Mouse (Mus musculus) spleen, adult 2 months (tissue): ENCODE results near the gene Slc4a4. TPM values are rescaled to one million over a fixed set of nuclear protein-coding genes. Genes with fewer than 3 reads are reported as not detected.

Source experiments
- DNase-seq, 2 experiments: peaks; one replicate each; pipeline versions ENCODE4 v3.0.0 to v3.0.0-alpha.2; 2012 to 2021; ENCODE audit warnings: low spot score in 2 of 2, low read depth in 1 of 2
- H3K27ac ChIP-seq: fragments of 200-500 bp; 2 replicates; pipeline ENCODE4 v1.5.1; 2012; ENCODE audit warnings: low read length, inconsistent platforms; ENCODE audit not compliant: insufficient read depth
- H3K27me3 ChIP-seq: fragments of 200-500 bp; 2 replicates; pipeline ENCODE4 v1.6.1; 2012; ENCODE audit warnings: mild to moderate bottlenecking, moderate library complexity, low read length, inconsistent platforms; ENCODE audit not compliant: control insufficient read depth, insufficient read depth
- H3K36me3 ChIP-seq: fragments of 200-500 bp; 2 replicates; pipeline ENCODE4 v1.6.1; 2012; ENCODE audit warnings: mild to moderate bottlenecking, low read length, inconsistent platforms; ENCODE audit not compliant: control insufficient read depth, insufficient read depth
- H3K4me1 ChIP-seq: fragments of 200-500 bp; 2 replicates; pipeline ENCODE4 v1.6.1; 2011; ENCODE audit warnings: inconsistent platforms; ENCODE audit not compliant: control insufficient read depth, insufficient read depth, insufficient read length
- H3K4me3 ChIP-seq: fragments of 200-500 bp; 2 replicates; pipeline ENCODE4 v1.5.1; 2011; ENCODE audit warnings: mild to moderate bottlenecking, inconsistent platforms; ENCODE audit not compliant: insufficient read depth, insufficient read length; ENCODE audit errors: extremely low read depth
- CTCF ChIP-seq: fragments of 200-500 bp; IDR thresholded peaks from 2 replicates; pipeline ENCODE4 v1.5.1; 2011; ENCODE audit warnings: mild to moderate bottlenecking, inconsistent platforms; ENCODE audit not compliant: insufficient read depth, insufficient read length, insufficient replicate concordance; ENCODE audit errors: extremely low read depth
- POLR2A ChIP-seq: fragments of 200-500 bp; IDR thresholded peaks from 2 replicates; pipeline ENCODE4 v1.6.1; 2011; ENCODE audit warnings: low read depth, low read length, inconsistent platforms
- WGBS: fragments of 180-500 bp; shearing (Covaris S2); methylation state at CpG from one replicate; pipeline ENCODE4 v1.1.7; 2018; 5-methylcytosine and 5-hydroxymethylcytosine counted together
- polyA plus RNA-seq: library from polyadenylated mRNA; depleted of rRNA; stranded (reverse); fragments of >200 nt; gene quantifications from 2 replicates; pipeline ENCODE4 v1.2.3, GENCODE M21; 2012

Slc4a4 gene
- polyA plus RNA-seq, 1 experiment: 0.14 TPM

- 84% methylated on average over 7 of the region's 7 CpGs for WGBS
- no peaks in the 10 kb centered on the region for H3K36me3 ChIP-seq
Observed at GRCm38 (mm10) chr5:88941905-88942304, 55.3 kb downstream of the Slc4a4 start.

DNA sequence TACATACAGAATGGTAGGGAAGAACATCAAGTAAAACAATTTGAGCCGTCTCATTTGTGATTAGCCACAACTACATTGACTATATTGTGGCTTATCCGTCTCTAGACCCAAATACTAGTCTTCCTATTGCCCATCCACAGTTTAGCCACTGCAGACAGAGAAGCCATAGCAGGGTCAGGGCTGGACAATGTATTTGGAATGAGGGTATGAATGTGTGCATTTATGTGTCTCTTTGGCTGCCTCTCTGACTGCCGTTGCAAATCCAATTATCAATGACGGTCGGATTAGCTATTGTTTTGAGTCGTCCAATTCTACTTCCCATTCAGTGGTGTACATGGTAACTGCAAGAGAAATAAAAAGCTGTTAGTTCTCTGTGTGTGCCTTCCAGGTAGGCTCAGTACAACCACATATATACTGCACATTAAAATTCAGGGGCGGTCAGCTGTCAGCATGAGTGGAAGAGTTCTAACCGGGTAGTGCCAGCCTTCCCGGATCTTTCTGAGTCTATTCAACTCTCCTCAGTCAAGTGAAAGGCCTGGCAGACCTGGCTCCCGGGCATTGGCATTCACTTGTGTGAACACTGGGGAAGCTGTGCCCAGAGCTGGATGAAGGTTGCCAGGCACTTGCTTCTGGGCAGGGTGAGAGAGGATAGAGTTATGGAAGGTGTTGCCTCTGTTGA lies 59.2 kb downstream of the Slc4a4 start:
- 91% methylated on average over 10 of the region's 10 CpGs for WGBS
- DNase-seq: no peak
- TF ChIP-seq POLR2A: no peak
- no peak for TF ChIP-seq CTCF

More at GRCm38 (mm10) chr5:88941905-88942304, 55.3 kb downstream of the Slc4a4 start:
- TF ChIP-seq POLR2A (no peak), CTCF (no peak)
- H3K4me1 ChIP-seq: no peaks in the 10 kb centered on the region
- H3K27me3 ChIP-seq: no peaks in the 10 kb centered on the region
- no peak for DNase-seq
- H3K4me3 ChIP-seq: no peak overlapping the region
- H3K27ac ChIP-seq: no peak overlapping the region

DNA sequence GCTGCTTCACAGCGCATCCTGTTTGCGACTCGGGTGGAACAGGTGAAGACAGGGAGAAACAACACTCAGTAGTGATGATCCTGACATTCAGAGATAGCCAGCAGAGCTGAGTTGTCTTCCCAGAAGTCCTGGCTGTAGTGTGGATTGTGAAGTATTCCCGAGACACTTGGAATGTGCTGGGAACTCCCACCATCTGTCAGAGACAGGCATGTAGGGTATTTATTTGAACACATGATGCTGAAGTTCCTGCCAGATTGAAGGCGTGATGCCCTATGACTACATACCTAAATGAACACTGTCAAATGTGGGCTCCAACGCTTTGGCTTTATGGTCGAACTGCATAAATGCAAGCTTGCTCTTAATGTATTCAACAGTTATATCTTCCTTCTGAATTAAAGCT lies 63.7 kb downstream of the Slc4a4 start:
- no peak overlapping the region for H3K4me3 ChIP-seq
- no peaks in the 10 kb centered on the region for H3K36me3 ChIP-seq
- TF ChIP-seq CTCF: no peak
- no peak for TF ChIP-seq POLR2A
- WGBS: 95% methylated on average over 7 of the region's 7 CpGs
- H3K27me3 ChIP-seq: no peaks in the 10 kb centered on the region
- H3K27ac ChIP-seq: no peak overlapping the region
- H3K4me1 ChIP-seq: no peaks in the 10 kb centered on the region
- no peak for DNase-seq

More for the DNA sequence above, 59.2 kb downstream of the Slc4a4 start:
- Histone ChIP-seq H3K4me3 (no peak overlapping the region), H3K27ac (no peak overlapping the region), H3K27me3 (no peaks in the 10 kb centered on the region), H3K36me3 (no peaks in the 10 kb centered on the region), H3K4me1 (no peaks in the 10 kb centered on the region)

- no peak for TF ChIP-seq CTCF
- TF ChIP-seq POLR2A: no peak
- Histone ChIP-seq H3K27me3 (no peaks in the 10 kb centered on the region), H3K4me3 (peak overlapping the region; percentile 14), H3K27ac (no peak overlapping the region), H3K4me1 (no peaks in the 10 kb centered on the region), H3K36me3 (no peaks in the 10 kb centered on the region)
- DNase-seq: no peak
- 17% methylated on average over 17 of the region's 17 CpGs for WGBS
Observed at GRCm38 (mm10) chr5:88952757-88953577, 66.3 kb downstream of the Slc4a4 start.

DNA sequence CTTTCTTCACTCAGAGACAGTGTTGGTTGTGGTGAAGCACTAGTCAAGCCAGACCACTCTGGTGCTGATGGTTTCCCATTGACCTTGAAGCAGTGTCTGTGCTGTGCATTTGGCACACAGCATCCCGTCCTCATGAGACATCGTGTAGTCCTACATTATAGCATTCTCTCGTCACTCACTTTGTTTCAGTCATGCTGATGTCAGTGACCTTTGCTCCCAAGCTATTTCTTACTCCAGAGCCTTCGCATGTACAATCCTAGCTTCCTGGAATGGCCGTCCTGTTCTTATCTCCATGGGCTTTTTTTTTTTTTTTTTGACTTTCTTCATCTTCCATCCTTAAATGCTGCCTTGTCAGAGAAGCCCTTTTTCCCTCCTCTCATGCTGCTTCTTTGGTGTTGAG lies 71.1 kb downstream of the Slc4a4 start:
- 95% methylated on average over 5 of the region's 5 CpGs for WGBS
- DNase-seq: no peak
- Histone ChIP-seq H3K36me3 (no peaks in the 10 kb centered on the region), H3K27me3 (no peaks in the 10 kb centered on the region), H3K27ac (no peak overlapping the region), H3K4me1 (no peaks in the 10 kb centered on the region), H3K4me3 (no peak overlapping the region)
- TF ChIP-seq POLR2A (no peak), CTCF (no peak)

DNA sequence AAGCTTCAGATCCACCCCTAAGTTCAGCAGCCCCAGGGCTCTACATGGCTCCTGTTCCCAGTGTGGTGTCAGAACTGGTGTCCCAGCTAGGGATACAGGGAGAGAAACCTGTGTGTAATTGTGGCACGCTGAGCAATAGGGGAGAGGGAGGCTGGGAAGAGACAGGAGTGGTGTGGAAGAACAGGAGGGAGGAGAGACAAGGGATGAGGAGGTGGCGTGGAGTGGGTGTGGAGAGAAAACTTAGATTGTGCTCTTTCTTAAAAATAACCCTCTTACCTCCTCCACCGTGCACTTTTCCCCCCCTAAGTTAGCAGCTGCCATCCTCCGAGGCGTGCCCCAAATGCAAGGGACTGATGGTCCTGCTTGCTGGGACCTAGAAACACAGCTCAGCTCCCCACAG lies 72.3 kb downstream of the Slc4a4 start:
- H3K27ac ChIP-seq: no peak overlapping the region
- no peak for DNase-seq
- TF ChIP-seq CTCF (no peak), POLR2A (no peak)
- no peak overlapping the region for H3K4me3 ChIP-seq
- no peaks in the 10 kb centered on the region for H3K36me3 ChIP-seq
- 92% methylated on average over 5 of the region's 5 CpGs for WGBS
- H3K27me3 ChIP-seq: no peaks in the 10 kb centered on the region
- no peaks in the 10 kb centered on the region for H3K4me1 ChIP-seq
